Mouse (Mus musculus): ENCODE results near the gene Olfr65. TPM values are rescaled to one million over a fixed set of nuclear protein-coding genes. Genes with fewer than 3 reads are reported as not detected.
A peak's percentile ranks its signal among the peaks of the same experiment; 100 is the strongest.

The Olfr65 gene
- polyA plus RNA-seq, 1 experiment from 2014 or later = not detected

DNA sequence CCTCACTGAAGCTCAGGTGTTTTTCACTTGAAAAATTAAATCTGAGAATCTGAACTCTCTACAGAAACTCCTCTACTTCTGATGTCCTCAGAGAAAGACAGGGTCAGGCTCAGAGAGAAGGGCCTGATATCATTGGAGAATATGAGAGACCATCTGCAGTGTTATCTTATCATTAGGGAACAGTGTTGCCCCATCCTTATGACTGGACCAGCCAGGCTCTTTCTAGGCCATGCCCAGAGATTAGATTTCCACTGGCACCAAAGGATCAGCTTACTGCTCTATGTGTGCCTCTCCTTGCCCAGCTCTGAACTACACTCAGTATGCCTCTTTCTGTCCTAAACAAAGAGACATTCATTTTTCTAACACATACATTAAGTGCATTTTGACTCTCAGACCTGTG, 12.1 kb downstream of the Olfr65 start:
- TF ChIP-seq CTCF (IDR thresholded peaks at IDR 0.05) (no peak), EP300 (IDR thresholded peaks at IDR 0.05) (no peak)
- DNase-seq (ENCODE audit: low spot score) (no peak), ATAC-seq (no peak)
- no peaks in the 10 kb centered on the region for H3K36me3 ChIP-seq (ENCODE audit: insufficient read depth, low read length)
- no peaks in the 10 kb centered on the region for H3K27me3 ChIP-seq (replicated peaks; ENCODE audit: insufficient read depth, low read length)
- no peak overlapping the region for H3K9ac ChIP-seq (replicated peaks; ENCODE audit: low read depth)
- H3K9me3 ChIP-seq (ENCODE audit: low read length) = no peaks in the 10 kb centered on the region
- H3K4me2 ChIP-seq (replicated peaks; ENCODE audit: low read depth, low read length) = no peak overlapping the region
- no peaks in the 10 kb centered on the region for H3K4me1 ChIP-seq (ENCODE audit: insufficient read depth, low read depth, low read length)
- no peak overlapping the region for H3K27ac ChIP-seq (ENCODE audit: low read length)
- H3K4me3 ChIP-seq (ENCODE audit: low read depth, low read length) = no peak overlapping the region

DNA sequence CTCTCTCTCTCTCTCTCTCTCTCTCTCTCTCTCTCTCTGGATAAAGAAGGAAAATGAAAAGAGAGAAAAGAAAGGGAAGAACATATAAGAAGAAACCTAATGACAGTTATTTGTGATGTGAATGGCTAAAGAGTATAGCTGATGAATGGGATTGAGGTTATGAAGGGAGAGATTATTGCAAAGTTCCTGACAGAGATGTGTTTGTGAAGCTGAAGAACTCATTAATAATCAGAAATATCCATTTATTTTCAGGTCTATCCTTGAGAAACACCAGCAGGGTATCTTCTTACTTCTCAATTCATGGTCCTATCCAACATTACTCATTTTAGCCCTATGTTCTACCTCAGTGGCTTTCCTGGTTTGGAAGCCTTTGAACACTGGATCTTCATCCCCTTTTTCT, 25.2 kb downstream of the Olfr65 start, which contains the start of gene Olfr631:
Gene Olfr631 (plus strand): TSS at position 301 of the 400 bp plus-strand sequence.
- ATAC-seq (no peak), DNase-seq (ENCODE audit: low spot score) (no peak)
- Histone ChIP-seq H3K27me3 (replicated peaks; ENCODE audit: insufficient read depth, low read length) (no peaks in the 10 kb centered on the region), H3K9ac (replicated peaks; ENCODE audit: low read depth) (no peak within 1 kb of the TSS), H3K27ac (ENCODE audit: low read length) (no peak within 1 kb of the TSS), H3K36me3 (ENCODE audit: insufficient read depth, low read length) (no peaks in the 10 kb centered on the region), H3K4me3 (ENCODE audit: low read depth, low read length) (no peak within 1 kb of the TSS), H3K4me1 (ENCODE audit: insufficient read depth, low read depth, low read length) (no peaks in the 10 kb centered on the region), H3K4me2 (replicated peaks; ENCODE audit: low read depth, low read length) (no peak within 1 kb of the TSS), H3K9me3 (ENCODE audit: low read length) (no peaks in the 10 kb centered on the region)
- TF ChIP-seq CTCF (IDR thresholded peaks at IDR 0.05) (no peak), EP300 (IDR thresholded peaks at IDR 0.05) (no peak)

DNA sequence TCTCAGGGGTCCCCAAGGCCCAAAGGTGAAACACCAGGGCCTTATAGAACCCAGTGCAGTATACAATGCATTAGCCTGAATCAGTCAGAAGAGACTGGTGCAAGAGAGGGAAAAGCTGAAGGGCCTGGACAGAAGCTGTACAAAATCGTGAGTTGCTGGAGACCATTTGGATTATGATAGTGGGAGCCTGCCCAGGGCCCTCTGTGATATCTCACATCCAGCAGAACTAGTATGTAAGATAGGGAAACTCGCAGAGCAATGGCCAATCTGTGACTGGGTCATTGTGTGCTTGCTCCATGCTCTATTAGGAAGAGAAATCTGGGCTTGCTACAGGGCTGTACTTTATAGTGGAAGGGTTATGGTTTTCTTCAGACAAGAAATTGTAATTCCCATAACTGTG, 31.0 kb downstream of the Olfr65 start, which contains the start of gene Olfr632:
Gene Olfr632 (plus strand): TSS at position 84 of the 400 bp plus-strand sequence.
- ATAC-seq (no peak), DNase-seq (ENCODE audit: low spot score) (no peak)
- TF ChIP-seq EP300 (IDR thresholded peaks at IDR 0.05) = no peak
- no peak for TF ChIP-seq CTCF (IDR thresholded peaks at IDR 0.05)
- H3K4me2 ChIP-seq (replicated peaks; ENCODE audit: low read depth, low read length) = no peak within 1 kb of the TSS
- H3K27me3 ChIP-seq (replicated peaks; ENCODE audit: insufficient read depth, low read length) = no peaks in the 10 kb centered on the region
- 60% methylated on average over 2 of the region's 2 CpGs for WGBS
- H3K9ac ChIP-seq (replicated peaks; ENCODE audit: low read depth) = no peak within 1 kb of the TSS
- H3K9me3 ChIP-seq (ENCODE audit: low read length) = no peaks in the 10 kb centered on the region
- H3K36me3 ChIP-seq (ENCODE audit: insufficient read depth, low read length) = no peaks in the 10 kb centered on the region
- no peaks in the 10 kb centered on the region for H3K4me1 ChIP-seq (ENCODE audit: insufficient read depth, low read depth, low read length)
- no peak within 1 kb of the TSS for H3K4me3 ChIP-seq (ENCODE audit: low read depth, low read length)
- no peak within 1 kb of the TSS for H3K27ac ChIP-seq (ENCODE audit: low read length)

DNA sequence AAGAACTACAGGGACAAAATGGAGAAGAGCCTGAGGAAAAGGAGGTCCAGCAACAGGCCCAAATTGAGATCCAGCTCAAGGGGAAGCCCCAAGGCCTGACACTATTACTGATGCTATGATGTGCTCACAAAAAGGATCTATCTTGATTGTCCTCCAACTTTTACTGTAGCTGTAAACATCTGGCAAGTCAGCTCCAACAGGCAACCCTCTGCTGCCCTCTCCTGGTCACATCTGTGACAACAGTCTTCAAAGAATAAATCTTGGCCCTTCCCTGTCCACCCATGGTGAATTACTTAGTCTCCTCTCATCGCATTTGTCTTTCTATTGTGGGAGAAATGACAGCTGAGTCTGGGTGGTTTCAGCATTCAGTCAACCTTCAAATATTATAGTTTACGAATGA, 39.4 kb downstream of the Olfr65 start:
- Histone ChIP-seq H3K9ac (replicated peaks; ENCODE audit: low read depth) (no peak overlapping the region), H3K27ac (ENCODE audit: low read length) (no peak overlapping the region), H3K27me3 (replicated peaks; ENCODE audit: insufficient read depth, low read length) (no peaks in the 10 kb centered on the region), H3K4me1 (ENCODE audit: insufficient read depth, low read depth, low read length) (no peaks in the 10 kb centered on the region), H3K9me3 (ENCODE audit: low read length) (no peaks in the 10 kb centered on the region), H3K4me2 (replicated peaks; ENCODE audit: low read depth, low read length) (no peak overlapping the region), H3K36me3 (ENCODE audit: insufficient read depth, low read length) (no peaks in the 10 kb centered on the region), H3K4me3 (ENCODE audit: low read depth, low read length) (no peak overlapping the region)
- DNase-seq (ENCODE audit: low spot score) (peak; percentile 53), ATAC-seq (no peak)
- TF ChIP-seq CTCF (IDR thresholded peaks at IDR 0.05) (peak; percentile 80), EP300 (IDR thresholded peaks at IDR 0.05) (no peak)
- 27% methylated on average over 2 of the region's 2 CpGs for WGBS

DNA sequence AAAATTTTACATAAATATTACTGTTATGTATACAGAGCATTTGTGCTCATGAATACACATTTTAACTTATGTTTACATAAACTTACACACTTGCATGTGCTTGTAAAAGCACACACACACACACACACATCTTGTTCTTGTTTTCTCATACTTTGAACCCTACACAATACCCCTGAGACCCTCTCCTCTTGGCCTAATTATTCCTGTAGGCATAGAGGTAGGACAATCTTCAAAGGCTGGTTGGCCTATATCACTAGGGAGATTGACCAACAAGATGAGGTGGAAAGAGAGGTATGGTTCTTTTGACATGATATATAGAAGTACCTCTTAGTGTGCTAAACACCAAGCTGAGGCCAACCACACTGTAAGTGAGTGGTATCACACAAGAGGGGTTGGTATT, 40.9 kb downstream of the Olfr65 start, which contains the start of gene Olfr633:
Gene Olfr633 (plus strand): TSS at position 301 of the 400 bp plus-strand sequence.
- Histone ChIP-seq H3K9ac (replicated peaks; ENCODE audit: low read depth) (no peak within 1 kb of the TSS), H3K4me2 (replicated peaks; ENCODE audit: low read depth, low read length) (no peak within 1 kb of the TSS), H3K9me3 (ENCODE audit: low read length) (no peaks in the 10 kb centered on the region), H3K4me3 (ENCODE audit: low read depth, low read length) (no peak within 1 kb of the TSS), H3K27ac (ENCODE audit: low read length) (no peak within 1 kb of the TSS), H3K4me1 (ENCODE audit: insufficient read depth, low read depth, low read length) (no peaks in the 10 kb centered on the region), H3K36me3 (ENCODE audit: insufficient read depth, low read length) (no peaks in the 10 kb centered on the region), H3K27me3 (replicated peaks; ENCODE audit: insufficient read depth, low read length) (no peaks in the 10 kb centered on the region)
- DNase-seq (ENCODE audit: low spot score) (no peak), ATAC-seq (no peak)
- TF ChIP-seq EP300 (IDR thresholded peaks at IDR 0.05) (no peak), CTCF (IDR thresholded peaks at IDR 0.05) (no peak)

Other genes starting within 250 kb of the Olfr65 start
- not detected in 2 replicates for gene Olfr623, start 239.8 kb upstream of the Olfr65 start, polyA plus RNA-seq (2015; fragmentation: Nextera tagmentation; extraction: Ambion mirVana)
- gene Olfr624, start 232.3 kb upstream of the Olfr65 start, polyA plus RNA-seq (2015; fragmentation: Nextera tagmentation; extraction: Ambion mirVana) = 0.02 and 0.05 TPM in 2 replicates
- gene Olfr625-ps1, start 220.8 kb upstream of the Olfr65 start, polyA plus RNA-seq (2015; fragmentation: Nextera tagmentation; extraction: Ambion mirVana) = not detected in 2 replicates
- gene Olfr243, start 188.8 kb upstream of the Olfr65 start, polyA plus RNA-seq (2015; fragmentation: Nextera tagmentation; extraction: Ambion mirVana) = not detected in 2 replicates
- not detected in 2 replicates for gene Olfr628, start 173.1 kb upstream of the Olfr65 start, polyA plus RNA-seq (2015; fragmentation: Nextera tagmentation; extraction: Ambion mirVana)
- not detected in 2 replicates for gene Olfr629, start 158.5 kb upstream of the Olfr65 start, polyA plus RNA-seq (2015; fragmentation: Nextera tagmentation; extraction: Ambion mirVana)
- not detected in 2 replicates for gene Olfr630, start 146.2 kb upstream of the Olfr65 start, polyA plus RNA-seq (2015; fragmentation: Nextera tagmentation; extraction: Ambion mirVana)
- gene Olfr69, start 131.9 kb upstream of the Olfr65 start, polyA plus RNA-seq (2015; fragmentation: Nextera tagmentation; extraction: Ambion mirVana) = 0.05 TPM in 1 of 2 replicates, not detected in the other
- gene Olfr68, start 123.8 kb upstream of the Olfr65 start, polyA plus RNA-seq (2015; fragmentation: Nextera tagmentation; extraction: Ambion mirVana) = not detected in 2 replicates
- gene Olfr67, start 111.7 kb upstream of the Olfr65 start, polyA plus RNA-seq (2015; fragmentation: Nextera tagmentation; extraction: Ambion mirVana) = not detected in 2 replicates
- 4,793 and 5,487 TPM in 2 replicates for gene Hbb-bt, start 89.5 kb upstream of the Olfr65 start, polyA plus RNA-seq (2015; fragmentation: Nextera tagmentation; extraction: Ambion mirVana)
- gene Hbb-bs, start 75.4 kb upstream of the Olfr65 start, polyA plus RNA-seq (2015; fragmentation: Nextera tagmentation; extraction: Ambion mirVana) = 19,829 and 23,579 TPM in 2 replicates
- gene Hbb-bh2, start 63.0 kb upstream of the Olfr65 start, polyA plus RNA-seq (2015; fragmentation: Nextera tagmentation; extraction: Ambion mirVana) = not detected in 2 replicates
- gene Hbb-bh1, start 60.3 kb upstream of the Olfr65 start, polyA plus RNA-seq (2015; fragmentation: Nextera tagmentation; extraction: Ambion mirVana) = 0.27 TPM in 1 of 2 replicates, not detected in the other
- gene Hbb-y, start 50.3 kb upstream of the Olfr65 start, polyA plus RNA-seq (2015; fragmentation: Nextera tagmentation; extraction: Ambion mirVana) = 11.4 and 11.9 TPM in 2 replicates
- gene Olfr66, start 17.2 kb upstream of the Olfr65 start, polyA plus RNA-seq (2015; fragmentation: Nextera tagmentation; extraction: Ambion mirVana) = not detected in 2 replicates
- gene Olfr64, start 9.0 kb upstream of the Olfr65 start, polyA plus RNA-seq (2015; fragmentation: Nextera tagmentation; extraction: Ambion mirVana) = not detected in 2 replicates
- not detected in 2 replicates for gene Olfr631, start 25.3 kb downstream of the Olfr65 start, polyA plus RNA-seq (2015; fragmentation: Nextera tagmentation; extraction: Ambion mirVana)
- not detected in 2 replicates for gene Olfr632, start 30.9 kb downstream of the Olfr65 start, polyA plus RNA-seq (2015; fragmentation: Nextera tagmentation; extraction: Ambion mirVana)
- gene Olfr633, start 41.0 kb downstream of the Olfr65 start, polyA plus RNA-seq (2015; fragmentation: Nextera tagmentation; extraction: Ambion mirVana) = not detected in 2 replicates
- gene Olfr635, start 67.7 kb downstream of the Olfr65 start, polyA plus RNA-seq (2015; fragmentation: Nextera tagmentation; extraction: Ambion mirVana) = not detected in 2 replicates
- gene Olfr638, start 95.3 kb downstream of the Olfr65 start, polyA plus RNA-seq (2015; fragmentation: Nextera tagmentation; extraction: Ambion mirVana) = not detected in 2 replicates
- not detected in 2 replicates for gene Olfr639, start 113.8 kb downstream of the Olfr65 start, polyA plus RNA-seq (2015; fragmentation: Nextera tagmentation; extraction: Ambion mirVana)
- gene Olfr640, start 122.1 kb downstream of the Olfr65 start, polyA plus RNA-seq (2015; fragmentation: Nextera tagmentation; extraction: Ambion mirVana) = not detected in 2 replicates
- not detected in 2 replicates for gene Olfr641, start 132.0 kb downstream of the Olfr65 start, polyA plus RNA-seq (2015; fragmentation: Nextera tagmentation; extraction: Ambion mirVana)
- gene Olfr642, start 149.2 kb downstream of the Olfr65 start, polyA plus RNA-seq (2015; fragmentation: Nextera tagmentation; extraction: Ambion mirVana) = not detected in 2 replicates
- gene 4930516K23Rik, start 158.0 kb downstream of the Olfr65 start, polyA plus RNA-seq (2015; fragmentation: Nextera tagmentation; extraction: Ambion mirVana) = not detected in 2 replicates
- gene Olfr644, start 168.4 kb downstream of the Olfr65 start, polyA plus RNA-seq (2015; fragmentation: Nextera tagmentation; extraction: Ambion mirVana) = not detected in 2 replicates
- gene Olfr645, start 182.0 kb downstream of the Olfr65 start, polyA plus RNA-seq (2015; fragmentation: Nextera tagmentation; extraction: Ambion mirVana) = not detected in 2 replicates
- not detected in 2 replicates for gene Olfr646, start 201.4 kb downstream of the Olfr65 start, polyA plus RNA-seq (2015; fragmentation: Nextera tagmentation; extraction: Ambion mirVana)
- not detected in 2 replicates for gene Ubqln5, start 226.3 kb downstream of the Olfr65 start, polyA plus RNA-seq (2015; fragmentation: Nextera tagmentation; extraction: Ambion mirVana)
- gene Olfr643, start 233.9 kb downstream of the Olfr65 start, polyA plus RNA-seq (2015; fragmentation: Nextera tagmentation; extraction: Ambion mirVana) = not detected in 2 replicates
- not detected in 2 replicates for gene Ubqln3, start 239.8 kb downstream of the Olfr65 start, polyA plus RNA-seq (2015; fragmentation: Nextera tagmentation; extraction: Ambion mirVana)
- gene Ubqlnl, start 247.1 kb downstream of the Olfr65 start, polyA plus RNA-seq (2015; fragmentation: Nextera tagmentation; extraction: Ambion mirVana) = not detected in 2 replicates

All from lung, postnatal 0 days (tissue).